Mouse (Mus musculus) brain, embryonic 14.5 days (tissue): ENCODE measurements around the gene Erfe.

Experiments
- CTCF ChIP-seq: fragments of 200-500 bp; IDR thresholded peaks from 2 replicates; pipeline ENCODE4 v1.5.1; 2012; ENCODE audit warnings: inconsistent platforms, mild to moderate bottlenecking, moderate library complexity, borderline replicate concordance; ENCODE audit not compliant: insufficient read depth, insufficient read length; ENCODE audit errors: extremely low read depth
- POLR2A ChIP-seq: fragments of 200-500 bp; IDR thresholded peaks from 2 replicates; pipeline ENCODE4 v1.6.1; 2012; ENCODE audit warnings: mild to moderate bottlenecking, inconsistent platforms, borderline replicate concordance; ENCODE audit not compliant: poor library complexity, insufficient read depth, insufficient read length, severe bottlenecking; ENCODE audit errors: extremely low read depth

DNA sequence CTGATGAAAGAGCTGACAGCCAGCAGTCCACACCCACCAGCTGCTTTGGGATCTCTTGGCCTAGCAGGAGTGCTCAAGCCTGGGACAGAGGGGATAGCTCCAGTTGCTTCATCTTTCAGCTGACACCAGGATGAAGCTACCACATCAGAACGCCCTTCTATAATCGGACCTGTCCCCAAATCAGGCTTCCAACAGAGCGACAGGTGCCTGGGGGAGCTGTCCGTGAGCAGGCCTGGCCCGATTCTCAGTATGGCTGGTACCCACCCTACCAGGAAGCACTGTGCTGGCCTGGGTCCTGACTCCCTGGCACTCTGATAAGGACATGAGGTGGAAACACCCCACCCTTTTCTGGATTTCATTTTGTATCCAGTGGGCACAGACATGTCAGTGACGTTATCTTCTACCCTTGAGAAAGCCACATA, 7.2 kb downstream of the Erfe start:
- TF ChIP-seq POLR2A (no peak), CTCF (no peak)
